Mouse (Mus musculus) lung, embryonic 16.5 days (tissue): ENCODE measurements at regions not wholly inside any gene's neighbourhood (a gene's known extent, or its start where the extent isn't known, plus 50 kb on each side); places are given as distances from the start of the nearest gene placed in this dataset.

Experiments used
- ATAC-seq: fragments of 200-750 bp; cut with Nextera tagmentation; 2 replicates; pipeline ENCODE4 v1.8.0; 2017; ENCODE audit warnings: low read depth, mild to moderate bottlenecking, moderate library complexity
- H3K27ac ChIP-seq: fragments of 300-500 bp; sonication (generic); 2 replicates; pipeline ENCODE4 v1.5.1; 2014; ENCODE audit warnings: mild to moderate bottlenecking, control low read depth, low read length
- H3K27me3 ChIP-seq: fragments of 300-500 bp; sonication (generic); 2 replicates; pipeline ENCODE4 v1.6.1; 2014; ENCODE audit warnings: low read depth, low read length, mixed read lengths; ENCODE audit not compliant: control insufficient read depth, insufficient read depth
- H3K36me3 ChIP-seq: fragments of 300-500 bp; sonication (generic); 2 replicates; pipeline ENCODE4 v1.6.1; 2014; ENCODE audit warnings: low read length; ENCODE audit not compliant: control insufficient read depth, insufficient read depth
- H3K4me1 ChIP-seq: fragments of 300-500 bp; sonication (generic); replicated peaks from 2 replicates; pipeline ENCODE4 v1.6.1; 2014; ENCODE audit warnings: low read length, mixed read lengths; ENCODE audit not compliant: control insufficient read depth, insufficient read depth
- H3K4me2 ChIP-seq: fragments of 300-500 bp; sonication (generic); 2 replicates; pipeline ENCODE4 v1.6.1; 2014; ENCODE audit warnings: low read depth, low read length, control low read depth
- H3K4me3 ChIP-seq: fragments of 300-500 bp; sonication (generic); 2 replicates; pipeline ENCODE4 v1.5.1; 2014; ENCODE audit warnings: mild to moderate bottlenecking, low read length, control low read depth
- H3K9ac ChIP-seq: fragments of 300-500 bp; sonication (generic); 2 replicates; pipeline ENCODE4 v1.6.1; 2014; ENCODE audit warnings: low read length, control low read depth
- H3K9me3 ChIP-seq: fragments of 300-500 bp; sonication (generic); 2 replicates; pipeline ENCODE4 v1.6.1; 2016; ENCODE audit warnings: low read length; ENCODE audit not compliant: control insufficient read depth
- WGBS: fragments of 180-500 bp; shearing (Covaris S2); extraction: QIAGEN DNeasy Blood & Tissue Kit; methylation state at CpG from one replicate; pipeline ENCODE4 v1.1.7; 2014; 5-methylcytosine and 5-hydroxymethylcytosine counted together

DNA sequence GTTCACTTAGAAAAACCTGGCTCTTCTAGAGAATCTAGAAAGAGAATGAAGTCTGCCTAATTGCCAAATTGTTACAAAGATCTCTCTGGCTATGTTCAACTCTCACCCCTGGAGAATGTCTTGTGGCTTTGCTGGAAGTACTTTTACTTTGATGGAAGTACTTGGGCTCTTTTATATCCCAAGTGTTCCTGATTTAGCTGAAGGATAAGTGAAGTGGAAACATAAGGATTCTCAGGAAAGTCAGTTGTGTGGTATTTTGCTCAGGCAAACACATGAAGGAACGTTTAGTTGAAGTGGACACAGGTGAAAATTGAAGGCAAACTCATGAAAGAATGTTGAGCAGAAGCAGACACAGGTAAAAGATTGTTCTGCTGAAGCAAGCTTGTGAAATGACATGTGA, 1340.0 kb upstream of the Sel1l start:
- Histone ChIP-seq H3K9ac (no peak overlapping the region), H3K36me3 (no peaks in the 10 kb centered on the region), H3K27me3 (no peaks in the 10 kb centered on the region), H3K4me2 (no peak overlapping the region), H3K4me3 (no peak overlapping the region), H3K4me1 (no peaks in the 10 kb centered on the region), H3K9me3 (no peaks in the 10 kb centered on the region), H3K27ac (no peak overlapping the region)
- no peak for ATAC-seq
- WGBS = 47% methylated on average over 1 of the region's 1 CpGs

DNA sequence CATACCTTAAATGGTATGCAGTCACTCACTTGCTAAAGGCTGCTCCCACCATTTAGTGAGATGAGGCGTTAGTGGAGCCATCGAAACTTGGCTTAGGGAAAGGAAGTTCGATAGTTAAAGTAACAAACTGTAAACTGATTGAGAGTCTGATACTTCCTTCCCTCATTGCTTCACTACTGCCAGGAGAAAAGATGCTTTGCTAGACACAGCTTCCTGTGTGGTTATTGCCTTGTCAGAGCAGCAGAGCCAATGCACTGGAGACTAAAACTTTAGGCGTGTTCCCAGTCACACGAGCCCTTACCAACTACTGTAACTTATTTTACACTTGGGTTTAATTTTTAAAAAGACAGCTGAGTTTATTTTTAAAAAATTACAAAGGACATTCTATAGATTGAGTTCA, 1324.8 kb upstream of the Sel1l start:
- H3K4me1 ChIP-seq = no peaks in the 10 kb centered on the region
- no peak overlapping the region for H3K4me3 ChIP-seq
- no peak overlapping the region for H3K27ac ChIP-seq
- no peak overlapping the region for H3K9ac ChIP-seq
- no peaks in the 10 kb centered on the region for H3K36me3 ChIP-seq
- no peaks in the 10 kb centered on the region for H3K9me3 ChIP-seq
- no peak overlapping the region for H3K4me2 ChIP-seq
- 71% methylated on average over 5 of the region's 5 CpGs for WGBS
- no peak for ATAC-seq
- H3K27me3 ChIP-seq = no peaks in the 10 kb centered on the region

DNA sequence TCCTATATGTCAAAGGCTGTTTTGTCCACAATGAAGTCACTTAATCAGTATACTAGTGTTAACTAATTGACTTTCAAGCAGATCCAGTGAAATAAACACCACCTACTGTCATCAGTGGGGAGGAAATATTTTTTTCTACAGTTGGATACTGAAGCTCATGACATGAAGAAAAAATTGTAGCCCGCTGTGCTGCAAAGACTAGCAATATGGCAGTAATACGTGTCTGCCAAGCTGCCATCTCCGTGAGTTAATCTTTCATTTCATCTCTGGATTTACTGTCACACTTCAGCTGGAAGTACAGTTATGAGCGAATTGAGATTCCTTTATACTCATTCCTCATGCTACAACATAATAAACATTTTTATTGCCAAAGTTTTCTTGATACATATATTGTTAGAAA, 1311.3 kb upstream of the Sel1l start:
- no peaks in the 10 kb centered on the region for H3K9me3 ChIP-seq
- WGBS = 89% methylated on average over 4 of the region's 4 CpGs
- H3K27ac ChIP-seq = no peak overlapping the region

DNA sequence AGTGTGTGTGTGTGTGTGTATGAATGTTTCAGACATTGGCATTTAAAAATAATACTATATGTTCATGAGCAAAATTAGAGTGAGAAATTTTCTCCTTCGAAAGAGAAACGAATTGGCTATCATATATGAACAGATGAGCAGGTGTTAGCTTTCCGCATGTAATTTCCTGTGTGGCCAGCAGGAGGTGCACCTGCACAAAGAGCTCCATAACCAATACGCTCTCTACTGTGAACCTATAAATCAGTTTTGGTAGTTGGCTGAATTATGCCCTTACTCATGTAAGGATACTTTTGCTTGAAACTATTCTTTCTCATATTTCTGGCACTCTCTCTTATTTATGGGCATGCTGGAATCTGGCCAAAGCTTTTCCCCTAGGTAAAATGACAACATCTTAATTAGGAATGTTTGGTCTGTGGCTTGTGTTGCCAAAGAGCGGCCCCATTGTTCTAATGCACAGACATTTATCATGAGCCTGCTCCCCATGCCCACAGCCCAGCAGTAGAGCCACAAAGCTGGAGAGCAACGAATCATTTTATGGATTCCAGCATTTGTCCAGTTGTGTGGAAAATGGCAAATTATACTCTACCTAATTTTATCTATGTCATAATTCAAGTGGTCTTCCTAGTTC, 1303.8 kb upstream of the Sel1l start:
- no peaks in the 10 kb centered on the region for H3K27me3 ChIP-seq

More for the DNA sequence above, 1311.3 kb upstream of the Sel1l start:
- H3K36me3 ChIP-seq = no peaks in the 10 kb centered on the region
- no peak for ATAC-seq
- H3K27me3 ChIP-seq = no peaks in the 10 kb centered on the region
- no peak overlapping the region for H3K4me3 ChIP-seq
- no peak overlapping the region for H3K4me2 ChIP-seq
- no peak overlapping the region for H3K9ac ChIP-seq
- H3K4me1 ChIP-seq = no peaks in the 10 kb centered on the region

DNA sequence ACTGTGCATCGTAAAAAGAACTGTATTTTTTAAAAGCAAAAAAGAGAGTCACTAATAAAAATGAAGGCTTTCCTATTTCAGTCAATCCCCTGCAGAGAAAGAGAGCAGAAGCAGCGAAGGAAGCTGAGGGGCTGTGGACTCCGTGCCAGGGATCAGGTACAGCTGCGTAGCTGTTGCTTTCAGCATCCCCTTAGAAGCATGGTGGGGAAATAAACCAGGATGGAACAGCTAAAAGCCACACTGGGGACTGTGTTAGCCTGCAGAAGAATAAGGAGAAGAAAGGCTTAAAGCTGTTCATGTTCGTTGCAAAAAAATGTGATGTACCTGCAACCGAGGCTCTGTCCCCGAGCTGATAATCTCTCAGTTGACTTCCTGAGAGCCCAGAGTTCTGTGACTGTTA, 1302.6 kb upstream of the Sel1l start:
- H3K27ac ChIP-seq = no peak overlapping the region
- no peak overlapping the region for H3K4me3 ChIP-seq
- no peak for ATAC-seq
- no peak overlapping the region for H3K4me2 ChIP-seq
- WGBS = 65% methylated on average over 7 of the region's 7 CpGs
- no peaks in the 10 kb centered on the region for H3K27me3 ChIP-seq
- no peaks in the 10 kb centered on the region for H3K9me3 ChIP-seq
- H3K36me3 ChIP-seq = no peaks in the 10 kb centered on the region
- no peak overlapping the region for H3K9ac ChIP-seq
- H3K4me1 ChIP-seq = no peaks in the 10 kb centered on the region

More for the DNA sequence above, 1303.8 kb upstream of the Sel1l start:
- H3K4me1 ChIP-seq = no peaks in the 10 kb centered on the region
- H3K27ac ChIP-seq = no peak overlapping the region
- H3K4me2 ChIP-seq = no peak overlapping the region
- no peak overlapping the region for H3K9ac ChIP-seq
- no peak for ATAC-seq
- H3K4me3 ChIP-seq = no peak overlapping the region
- no peaks in the 10 kb centered on the region for H3K9me3 ChIP-seq
- WGBS = 56% methylated on average over 6 of the region's 6 CpGs
- H3K36me3 ChIP-seq = no peaks in the 10 kb centered on the region

DNA sequence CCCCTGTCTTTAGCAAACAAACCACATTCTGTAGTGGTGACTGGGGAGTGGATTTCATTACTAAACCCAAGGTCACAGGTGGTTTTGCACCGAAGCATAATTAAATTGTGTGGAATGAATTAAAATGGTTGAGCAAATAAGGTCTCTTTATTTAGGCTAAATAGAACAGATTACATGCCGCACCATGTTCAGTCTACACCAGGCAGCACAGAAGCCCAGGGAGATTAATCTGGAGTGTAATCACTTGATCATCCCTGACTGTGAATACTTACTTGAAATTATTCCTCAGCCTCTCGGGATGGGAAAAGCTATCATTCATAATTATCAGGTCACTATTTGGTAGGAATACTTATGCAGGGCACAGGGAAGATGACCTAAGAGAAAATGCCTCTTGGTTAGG, 1293.3 kb upstream of the Sel1l start:
- Histone ChIP-seq H3K4me3 (no peak overlapping the region), H3K4me1 (no peaks in the 10 kb centered on the region), H3K36me3 (no peaks in the 10 kb centered on the region), H3K27me3 (no peaks in the 10 kb centered on the region), H3K9ac (no peak overlapping the region), H3K4me2 (no peak overlapping the region), H3K27ac (no peak overlapping the region), H3K9me3 (no peaks in the 10 kb centered on the region)
- 72% methylated on average over 3 of the region's 3 CpGs for WGBS
- no peak for ATAC-seq

DNA sequence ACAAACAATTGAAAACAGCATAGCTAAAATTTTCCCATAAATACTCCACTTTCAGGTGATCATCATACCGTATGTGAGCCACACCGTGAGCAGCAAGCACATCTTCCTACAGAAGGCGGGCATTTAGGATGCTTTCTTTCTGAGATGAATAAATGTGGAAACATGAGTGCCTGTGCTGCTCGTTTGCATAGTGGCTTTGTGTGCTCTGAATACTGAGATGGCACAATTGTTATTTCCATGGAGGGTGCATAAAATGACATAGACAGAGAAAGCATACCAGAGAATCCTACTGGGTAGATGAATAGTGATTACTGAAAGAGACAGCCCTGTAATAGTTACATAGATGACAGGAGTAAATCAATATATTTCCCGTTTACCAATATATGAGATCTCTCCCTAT, 1287.4 kb upstream of the Sel1l start:
- Histone ChIP-seq H3K9ac (no peak overlapping the region), H3K4me2 (no peak overlapping the region), H3K4me3 (no peak overlapping the region), H3K27ac (no peak overlapping the region), H3K36me3 (no peaks in the 10 kb centered on the region), H3K4me1 (no peaks in the 10 kb centered on the region), H3K9me3 (no peaks in the 10 kb centered on the region), H3K27me3 (no peaks in the 10 kb centered on the region)
- no peak for ATAC-seq
- 84% methylated on average over 5 of the region's 5 CpGs for WGBS

DNA sequence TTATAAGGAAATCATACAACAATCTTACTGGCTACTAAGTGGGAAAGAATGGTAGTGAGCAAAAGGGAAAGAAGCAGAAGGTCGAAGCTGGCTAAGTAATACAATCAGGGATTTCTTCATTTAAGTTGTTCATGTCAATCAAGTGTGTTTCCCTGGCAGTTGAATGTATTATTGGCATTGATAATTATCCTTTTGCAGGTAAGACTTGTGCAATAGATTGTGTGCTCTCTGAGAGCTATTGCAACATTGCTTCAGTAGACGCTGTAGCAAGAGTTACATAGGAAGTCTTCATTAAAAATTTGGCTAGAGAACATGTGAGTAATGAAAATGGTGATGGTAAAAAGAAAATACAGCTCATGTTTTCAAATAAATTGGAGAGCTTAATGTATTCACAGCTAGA, 1273.3 kb upstream of the Sel1l start:
- H3K4me2 ChIP-seq = no peak overlapping the region
- H3K4me3 ChIP-seq = no peak overlapping the region
- H3K27me3 ChIP-seq = no peaks in the 10 kb centered on the region
- H3K27ac ChIP-seq = no peak overlapping the region
- WGBS = 81% methylated on average over 2 of the region's 2 CpGs
- no peaks in the 10 kb centered on the region for H3K36me3 ChIP-seq
- no peaks in the 10 kb centered on the region for H3K9me3 ChIP-seq
- H3K4me1 ChIP-seq = no peaks in the 10 kb centered on the region
- no peak overlapping the region for H3K9ac ChIP-seq
- no peak for ATAC-seq

DNA sequence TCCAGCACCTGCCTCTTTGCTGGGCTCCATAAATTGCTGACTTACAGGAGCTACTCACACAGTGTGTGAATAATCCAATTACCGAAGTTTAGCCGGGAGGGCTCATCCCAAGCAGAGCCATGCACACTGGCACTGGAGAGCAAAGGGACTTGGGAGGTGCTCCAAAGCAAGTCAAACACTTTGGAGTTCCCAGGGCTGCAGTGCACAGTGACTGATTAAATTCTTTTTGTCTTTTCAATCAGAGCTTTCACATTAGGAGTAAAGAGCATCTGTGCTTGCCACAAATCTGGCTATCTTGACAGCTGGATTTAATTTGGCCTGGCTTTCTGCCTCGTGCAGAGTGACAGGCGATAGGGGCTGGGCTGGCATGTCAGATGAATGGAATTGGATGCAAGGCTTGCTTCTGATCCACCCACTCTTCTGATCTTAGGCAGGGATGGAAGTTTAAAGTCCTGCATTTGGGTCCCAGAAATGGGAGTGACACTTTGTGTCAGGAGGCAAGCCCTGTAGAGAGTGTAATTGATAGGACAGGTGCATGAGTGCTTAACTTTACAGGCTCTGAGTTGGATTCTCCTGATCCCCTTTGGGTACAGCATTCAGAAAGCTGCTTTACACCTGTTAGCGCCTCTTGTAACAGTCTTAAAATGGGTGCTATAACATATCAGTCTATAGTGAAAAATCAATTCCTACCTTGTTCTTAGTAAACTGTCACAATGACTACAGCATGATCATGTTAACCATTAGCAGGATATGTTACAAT, 1239.3 kb upstream of the Sel1l start:
- 60% methylated on average over 5 of the region's 5 CpGs for WGBS
- Histone ChIP-seq H3K27ac (no peak overlapping the region), H3K27me3 (no peaks in the 10 kb centered on the region), H3K9ac (no peak overlapping the region), H3K4me1 (no peaks in the 10 kb centered on the region), H3K36me3 (no peaks in the 10 kb centered on the region), H3K9me3 (no peaks in the 10 kb centered on the region), H3K4me2 (no peak overlapping the region), H3K4me3 (no peak overlapping the region)
- no peak for ATAC-seq
